Mouse (Mus musculus): ENCODE measurements at regions not wholly inside any gene's neighbourhood (a gene's known extent, or its start where the extent isn't known, plus 50 kb on each side); places are given as distances from the start of the nearest gene placed in this dataset.
A peak's percentile ranks its signal among the peaks of the same experiment; 100 is the strongest.

GRCm38 (mm10) chr19:16075512-16076086, 57.0 kb upstream of the Gnaq start:
- DNase-seq (ENCODE audit: low spot score in 2 of 2), result no peak

- DNase-seq (ENCODE audit: low spot score in 2 of 2), result no peak
Observed at GRCm38 (mm10) chr19:16075026-16075425, 57.6 kb upstream of the Gnaq start.

GRCm38 (mm10) chr19:16067314-16067713, 65.3 kb upstream of the Gnaq start:
- no peak for DNase-seq (ENCODE audit: low spot score in 2 of 2)

- no peak for DNase-seq (ENCODE audit: low spot score in 2 of 2)
Observed at GRCm38 (mm10) chr19:16064911-16065310, 67.7 kb upstream of the Gnaq start.

GRCm38 (mm10) chr19:16063916-16064580, 68.6 kb upstream of the Gnaq start:
- DNase-seq (ENCODE audit: low spot score in 2 of 2), result peak; percentile 57 to 77

- no peak for DNase-seq (ENCODE audit: low spot score in 2 of 2)
Observed at GRCm38 (mm10) chr19:16063533-16063915, 69.1 kb upstream of the Gnaq start.

- DNase-seq (ENCODE audit: low spot score in 2 of 2), result no peak
Observed at GRCm38 (mm10) chr19:16061821-16062220, 70.8 kb upstream of the Gnaq start.

GRCm38 (mm10) chr19:16059026-16059425, 73.6 kb upstream of the Gnaq start:
- DNase-seq (ENCODE audit: low spot score in 2 of 2), result no peak

GRCm38 (mm10) chr19:16050220-16051055, 65.6 kb upstream of the Cep78 start:
- DNase-seq (ENCODE audit: low spot score in 2 of 2), result peak; percentile 19 to 34

GRCm38 (mm10) chr19:16049646-16050045, 64.9 kb upstream of the Cep78 start:
- DNase-seq (ENCODE audit: low spot score in 2 of 2), result no peak

- DNase-seq (ENCODE audit: low spot score in 2 of 2), result no peak
Observed at GRCm38 (mm10) chr19:16046977-16047376, 62.2 kb upstream of the Cep78 start.

- DNase-seq (ENCODE audit: low spot score in 2 of 2), result no peak
Observed at GRCm38 (mm10) chr19:16045261-16045660, 60.5 kb upstream of the Cep78 start.

- no peak for DNase-seq (ENCODE audit: low spot score in 2 of 2)
Observed at GRCm38 (mm10) chr19:16044169-16044568, 59.4 kb upstream of the Cep78 start.

- DNase-seq (ENCODE audit: low spot score in 2 of 2), result no peak
Observed at GRCm38 (mm10) chr19:16043007-16043406, 58.2 kb upstream of the Cep78 start.

GRCm38 (mm10) chr19:16041891-16042290, 57.1 kb upstream of the Cep78 start:
- no peak for DNase-seq (ENCODE audit: low spot score in 2 of 2)

GRCm38 (mm10) chr19:16037806-16038205, 53.0 kb upstream of the Cep78 start:
- no peak for DNase-seq (ENCODE audit: low spot score in 2 of 2)
